Mouse (Mus musculus) lung, adult 2 months (tissue): Measurements from ENCODE around the gene Specc1l.

Experiments used
- CTCF ChIP-seq: fragments of 200-500 bp; IDR thresholded peaks from 2 replicates; pipeline ENCODE4 v1.5.1; 2011; ENCODE audit warnings: mild to moderate bottlenecking, low read length, control low read depth; ENCODE audit not compliant: insufficient read depth
- POLR2A ChIP-seq: fragments of 200-500 bp; IDR thresholded peaks from 2 replicates; pipeline ENCODE4 v1.6.1; 2011; ENCODE audit warnings: low read depth, mild to moderate bottlenecking, control low read depth, low read length, borderline replicate concordance; ENCODE audit errors: extremely low read depth

- TF ChIP-seq POLR2A (no peak), CTCF (no peak)
Measured at GRCm38 (mm10) chr10:75337231-75337630, 125.4 kb downstream of the Specc1l start.
